Mouse (Mus musculus): ENCODE measurements around the gene Ccr4.

The Ccr4 gene

DNA sequence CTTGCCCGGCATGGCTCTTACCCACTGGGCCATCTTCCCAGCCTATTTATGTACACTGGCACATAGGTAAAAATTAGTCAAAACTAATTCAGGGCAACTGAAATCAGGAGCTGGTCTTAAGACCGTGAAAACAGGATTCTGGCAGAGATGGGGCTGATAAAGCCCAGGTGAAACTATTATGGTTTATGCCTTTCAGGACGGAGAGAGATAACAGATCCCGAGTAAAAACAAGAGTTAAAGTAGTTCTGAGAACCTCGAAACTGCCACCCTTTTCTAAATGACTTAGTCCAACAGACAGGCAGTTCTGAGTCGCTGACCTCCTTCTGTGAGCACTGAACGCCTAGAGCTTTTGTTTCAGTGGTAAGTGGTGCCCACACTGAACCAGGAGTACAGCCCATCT, 32.8 kb downstream of the Ccr4 start:
- in situ Hi-C loops (cut with MboI, MseI) = loop anchor here (25.0 kb wide), 1 partner anchor 1690 kb away; no protein-coding TSS in a partner anchor

DNA sequence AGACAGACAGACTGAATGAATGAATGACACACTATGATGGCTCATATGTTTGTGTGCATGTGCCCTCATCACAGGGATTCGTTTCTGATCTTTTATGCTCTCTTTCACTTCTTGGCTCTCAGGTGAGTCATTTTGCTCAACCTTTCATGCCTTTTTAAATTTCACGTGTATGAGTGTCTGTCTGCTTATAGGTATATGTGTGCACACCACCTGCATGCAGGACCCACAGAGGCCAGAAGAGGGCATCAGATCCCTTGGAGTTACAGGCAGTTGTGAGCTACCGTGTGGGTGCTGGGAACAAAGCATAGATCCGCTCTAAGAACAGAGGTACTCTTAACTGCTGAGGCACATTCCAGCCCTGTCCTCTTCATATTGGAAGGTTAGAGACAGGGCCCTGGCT, 36.0 kb downstream of the Ccr4 start:
- in situ Hi-C loops (cut with MboI, MseI) = loop anchor here (25.0 kb wide), 1 partner anchor 1694 kb away; no protein-coding TSS in a partner anchor

- in situ Hi-C loops (cut with MboI, MseI) = loop anchor here (25.0 kb wide), 1 partner anchor 1694 kb away; no protein-coding TSS in a partner anchor
Measured at GRCm38 (mm10) chr9:114468217-114468616, 36.5 kb downstream of the Ccr4 start.

DNA sequence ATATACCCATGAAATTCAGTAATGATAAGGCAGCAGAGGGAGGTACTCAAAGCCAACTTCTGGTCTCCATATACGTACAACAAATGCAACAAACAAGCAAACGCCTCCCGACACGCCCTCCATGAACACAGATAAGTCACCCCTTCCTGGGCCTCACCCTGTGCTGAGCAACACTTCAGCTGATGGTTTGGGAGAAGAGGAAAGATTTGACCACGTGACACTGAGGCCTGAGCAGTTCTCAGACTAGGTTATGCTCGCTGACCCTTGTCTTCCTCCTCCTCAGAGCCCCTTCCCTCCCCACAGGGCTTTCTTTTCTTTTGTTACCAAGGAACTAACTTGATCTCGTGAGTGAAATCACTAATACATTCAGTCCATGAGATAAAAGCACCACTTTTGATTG, 37.8 kb downstream of the Ccr4 start:
- in situ Hi-C loops (cut with MboI, MseI) = loop anchor here (25.0 kb wide), 1 partner anchor 1695 kb away; no protein-coding TSS in a partner anchor

- in situ Hi-C loops (cut with MboI, MseI) = loop anchor here (25.0 kb wide), 1 partner anchor 1697 kb away; no protein-coding TSS in a partner anchor
Measured at GRCm38 (mm10) chr9:114465442-114465841, 39.3 kb downstream of the Ccr4 start.

- in situ Hi-C loops (cut with MboI, MseI) = loop anchor here (25.0 kb wide), 1 partner anchor 1700 kb away; no protein-coding TSS in a partner anchor
Measured at GRCm38 (mm10) chr9:114462569-114462968, 42.1 kb downstream of the Ccr4 start.

DNA sequence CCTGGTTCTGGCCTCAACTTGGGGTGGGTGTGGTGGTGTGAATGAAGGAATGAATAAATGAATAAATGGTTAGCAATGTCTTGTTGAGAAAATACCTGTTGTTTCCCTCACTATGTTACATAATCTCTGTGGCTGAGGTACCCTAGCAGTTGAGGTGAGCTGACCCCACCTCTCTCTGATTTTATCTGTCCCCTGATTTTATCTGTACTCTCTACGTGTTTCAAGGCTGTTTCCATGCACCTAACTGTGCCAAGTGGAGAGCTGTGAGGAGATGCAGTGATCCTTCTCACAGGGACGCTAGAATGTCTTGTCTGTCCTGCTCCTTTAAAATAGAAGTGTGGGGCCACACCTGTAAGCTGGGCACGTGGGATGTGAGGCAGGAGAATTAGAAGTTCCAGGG, 46.3 kb downstream of the Ccr4 start:
- in situ Hi-C loops (cut with MboI, MseI) = loop anchor here (25.0 kb wide), 1 partner anchor 1704 kb away; no protein-coding TSS in a partner anchor

DNA sequence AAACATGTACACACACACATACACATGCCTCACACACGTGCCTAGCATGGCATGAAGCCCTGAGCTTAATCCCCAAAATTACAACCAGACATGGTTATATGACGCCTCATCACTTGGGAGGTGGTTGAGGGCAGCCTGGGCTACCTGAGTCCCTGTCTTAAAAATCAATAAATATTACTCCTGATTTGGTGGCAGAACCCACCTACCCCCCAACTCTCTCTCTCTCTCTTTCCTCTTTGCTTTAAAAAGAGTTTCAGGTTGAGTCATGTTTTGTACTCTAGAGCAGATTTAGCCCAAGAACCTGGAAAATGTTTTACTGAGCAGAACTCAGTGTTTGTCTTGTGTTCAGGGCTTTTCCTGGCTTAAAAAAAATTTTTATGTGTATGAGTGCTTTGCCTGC, 49.3 kb downstream of the Ccr4 start:
- in situ Hi-C loops (cut with MboI, MseI) = loop anchor here (25.0 kb wide), 1 partner anchor 1707 kb away; no protein-coding TSS in a partner anchor

- in situ Hi-C loops (cut with MboI, MseI) = loop anchor here (25.0 kb wide), 1 partner anchor 1710 kb away; no protein-coding TSS in a partner anchor
Measured at GRCm38 (mm10) chr9:114452418-114452817, 52.3 kb downstream of the Ccr4 start.

- in situ Hi-C loops (cut with MboI, MseI) = loop anchor here (25.0 kb wide), 1 partner anchor 1711 kb away; no protein-coding TSS in a partner anchor
Measured at GRCm38 (mm10) chr9:114451615-114452014, 53.1 kb downstream of the Ccr4 start.

- in situ Hi-C loops (cut with MboI, MseI) = no loop called here
Measured at GRCm38 (mm10) chr9:114449120-114449754, 55.5 kb downstream of the Ccr4 start.

GRCm38 (mm10) chr9:114448700-114449099, 56.0 kb downstream of the Ccr4 start:
- in situ Hi-C loops (cut with MboI, MseI) = no loop called here

DNA sequence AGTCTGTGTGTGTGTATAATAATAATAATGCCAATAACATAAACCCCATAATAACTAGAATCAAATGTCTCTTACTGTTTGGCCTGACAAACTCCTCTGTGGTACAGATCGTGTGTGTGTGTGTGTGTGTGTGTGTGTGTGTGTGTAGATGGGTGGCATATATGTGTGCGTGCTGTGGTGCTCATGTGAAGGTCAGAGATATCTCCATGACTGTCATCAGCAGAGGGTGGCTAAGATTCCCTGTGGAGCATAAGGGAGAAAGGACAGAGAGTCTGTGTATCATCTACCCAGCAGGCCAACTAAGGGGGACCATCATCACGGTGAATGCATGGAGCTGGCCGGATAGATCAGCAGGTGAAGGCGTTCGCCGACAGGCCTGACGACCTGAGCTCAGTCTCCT, 57.8 kb downstream of the Ccr4 start:
- in situ Hi-C loops (cut with MboI, MseI) = no loop called here

DNA sequence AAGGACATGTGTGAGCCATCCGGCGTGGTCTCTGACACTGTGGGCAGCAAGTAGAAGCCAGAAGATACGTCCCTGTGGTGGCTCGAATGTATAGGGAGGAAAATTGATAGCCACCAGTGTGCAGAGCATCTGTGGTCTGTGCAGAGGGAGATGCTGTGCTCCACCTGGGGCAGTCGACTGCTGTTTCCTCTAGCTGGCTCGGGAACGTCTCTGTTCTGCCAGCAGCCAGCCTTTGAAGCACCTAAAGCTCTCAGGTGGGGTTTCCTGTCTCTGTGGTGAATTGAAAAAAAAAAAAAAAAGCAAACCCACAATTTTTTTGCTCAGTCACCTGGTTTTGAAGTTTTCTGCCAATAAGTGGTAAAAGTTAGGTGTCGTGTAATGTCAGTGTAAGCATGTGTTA, 61.4 kb downstream of the Ccr4 start:
- in situ Hi-C loops (cut with MboI, MseI) = no loop called here

- in situ Hi-C loops (cut with MboI, MseI) = no loop called here
Measured at GRCm38 (mm10) chr9:114442893-114443292, 61.8 kb downstream of the Ccr4 start.

- in situ Hi-C loops (cut with MboI, MseI) = no loop called here
Measured at GRCm38 (mm10) chr9:114442225-114442624, 62.5 kb downstream of the Ccr4 start.

DNA sequence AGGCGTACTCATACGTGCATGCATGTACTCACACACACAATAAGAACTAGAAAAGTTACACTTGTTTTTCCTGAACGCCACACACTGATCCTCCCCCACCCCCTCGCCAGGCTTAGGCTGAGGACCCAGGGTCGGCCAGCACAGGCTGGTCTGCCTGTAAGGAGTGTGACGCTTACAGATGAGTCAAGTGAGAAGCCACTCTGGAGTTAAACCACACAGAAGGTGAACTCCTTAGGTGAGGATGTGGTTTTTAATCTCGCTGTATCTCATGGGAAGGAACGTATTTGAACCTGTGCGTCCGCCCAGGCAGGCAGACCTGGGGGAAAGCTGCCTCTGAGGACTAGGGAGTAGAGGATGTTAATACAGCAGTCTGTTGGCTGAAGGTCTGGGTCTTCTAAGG, 64.2 kb downstream of the Ccr4 start:
- in situ Hi-C loops (cut with MboI, MseI) = no loop called here
